Mouse (Mus musculus): ENCODE measurements around the gene Ccdc153. TPM values are rescaled to one million over a fixed set of nuclear protein-coding genes. Genes with fewer than 3 reads are reported as not detected.

Gene Ccdc153
- polyA plus RNA-seq, 1 experiment from 2014 or later, result not detected

- Histone ChIP-seq H3K27me3 (no peaks in the 10 kb centered on the region), H3K4me1 (replicated peaks) (no peaks in the 10 kb centered on the region), H3K36me3 (peaks cover 18% of the 10 kb centered on the region; the same call in 1 of the 2 replicates), H3K4me2 (no peak overlapping the region), H3K9ac (replicated peaks) (no peak overlapping the region), H3K9me3 (no peaks in the 10 kb centered on the region), H3K4me3 (replicated peaks) (no peak overlapping the region), H3K27ac (no peak overlapping the region)
- ATAC-seq (ENCODE audit: insufficient number of reproducible peaks, insufficient read depth, low FRiP score, low TSS enrichment, low read depth), result no peak
- WGBS, result 97% methylated on average over 14 of the region's 14 CpGs
These were observed 26.9 kb upstream of the Ccdc153 start for GRCm38 (mm10) chr9:44213538-44213937.

GRCm38 (mm10) chr9:44225993-44226392 is 14.5 kb upstream of the Ccdc153 start:
- Histone ChIP-seq H3K27ac (no peak overlapping the region), H3K4me1 (replicated peaks) (peaks cover 9% of the 10 kb centered on the region), H3K36me3 (peaks cover 4% of the 10 kb centered on the region), H3K9ac (replicated peaks) (no peak overlapping the region), H3K4me3 (replicated peaks) (no peak overlapping the region), H3K27me3 (no peaks in the 10 kb centered on the region), H3K4me2 (no peak overlapping the region), H3K9me3 (no peaks in the 10 kb centered on the region)
- no peak for ATAC-seq (ENCODE audit: insufficient number of reproducible peaks, insufficient read depth, low FRiP score, low TSS enrichment, low read depth)
- WGBS, result 69% methylated on average over 6 of the region's 6 CpGs

DNA sequence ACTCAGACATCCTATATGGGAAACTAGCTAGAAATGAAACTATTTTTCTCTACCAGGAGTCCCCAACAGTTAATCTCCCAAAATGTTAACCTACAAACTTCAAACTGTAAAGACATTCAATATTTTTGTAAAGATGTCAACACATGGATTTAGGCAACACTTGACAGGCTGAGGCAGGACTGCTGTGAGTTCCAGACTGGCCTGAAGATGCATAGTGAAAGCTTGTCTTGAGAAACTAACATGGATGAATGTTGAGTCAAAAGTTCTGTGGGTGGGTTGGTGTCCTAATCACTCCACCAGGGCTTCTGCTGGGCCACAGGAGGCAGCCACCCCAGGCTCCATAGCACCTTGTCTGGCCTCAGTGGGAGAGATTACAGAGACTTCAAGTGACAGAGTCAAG is 8.9 kb upstream of the Ccdc153 start:
- Histone ChIP-seq H3K4me3 (replicated peaks) (peak overlapping the region; percentile 84; the same call in 1 of the 2 replicates), H3K9ac (replicated peaks) (0 out of 2 replicates have a peak overlapping the region, but pooled peaks have one; percentile 8), H3K36me3 (peaks cover 4% of the 10 kb centered on the region), H3K9me3 (no peaks in the 10 kb centered on the region), H3K27me3 (no peaks in the 10 kb centered on the region), H3K4me2 (peak overlapping the region; percentile 78), H3K4me1 (replicated peaks) (peaks cover 21% of the 10 kb centered on the region), H3K27ac (no peak overlapping the region)
- ATAC-seq (ENCODE audit: insufficient number of reproducible peaks, insufficient read depth, low FRiP score, low TSS enrichment, low read depth), result no peak

DNA sequence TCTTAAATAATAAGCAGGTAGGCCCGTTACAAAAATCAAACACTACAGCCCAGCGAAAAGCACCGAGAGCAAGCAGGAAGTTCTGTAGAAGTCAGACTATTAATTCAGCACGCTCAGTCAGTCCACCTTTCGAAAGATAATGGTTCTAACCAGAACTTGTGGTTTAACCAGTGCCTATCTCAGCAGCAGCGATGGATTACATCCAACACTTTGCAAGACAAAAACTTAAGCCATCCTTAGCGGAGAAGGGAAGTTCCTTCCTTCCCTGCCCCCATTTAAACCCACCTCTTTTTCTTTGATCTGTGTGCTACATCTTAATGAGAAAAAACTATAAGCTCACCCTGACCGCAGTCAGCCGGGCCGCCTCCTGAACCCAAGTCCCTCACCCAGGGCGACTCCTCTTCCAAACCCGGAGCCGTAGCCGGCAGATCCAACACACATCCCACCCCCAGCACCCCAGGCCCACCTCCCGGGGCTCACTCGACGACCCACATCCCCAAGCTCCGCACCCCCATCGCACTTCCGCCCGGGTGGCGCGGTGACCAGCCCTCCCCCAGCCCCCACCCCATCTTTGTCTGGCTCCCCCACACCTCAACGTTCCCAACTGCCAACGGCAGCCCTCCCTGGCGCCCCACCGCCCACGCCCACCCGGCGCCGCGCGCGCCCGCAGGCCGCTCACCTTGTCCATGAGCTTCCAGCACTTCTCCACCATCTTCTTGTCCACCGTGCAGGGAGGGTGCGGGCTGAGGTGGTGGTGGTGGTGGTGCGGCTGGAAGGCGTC is 7.3 kb upstream of the Ccdc153 start:
- Histone ChIP-seq H3K36me3 (peaks cover under 1% of the 10 kb centered on the region; the same call in 1 of the 2 replicates), H3K27ac (peak overlapping the region; percentile 96), H3K9me3 (no peaks in the 10 kb centered on the region), H3K4me1 (replicated peaks) (peaks cover 25% of the 10 kb centered on the region), H3K4me3 (replicated peaks) (peak overlapping the region; percentile 84), H3K9ac (replicated peaks) (peak overlapping the region; percentile 86), H3K27me3 (no peaks in the 10 kb centered on the region), H3K4me2 (peak overlapping the region; percentile 78)
- under 1% methylated on average over 40 of the region's 40 CpGs for WGBS
- peak; percentile 82 for ATAC-seq (ENCODE audit: insufficient number of reproducible peaks, insufficient read depth, low FRiP score, low TSS enrichment, low read depth)

GRCm38 (mm10) chr9:44233802-44234478 is 6.5 kb upstream of the Ccdc153 start, which contains the start of gene Cbl:
Gene Cbl (minus strand): TSS chr9:44234049.
- under 1% methylated on average over 76 of the region's 76 CpGs for WGBS
- peak; percentile 91 for ATAC-seq (ENCODE audit: insufficient number of reproducible peaks, insufficient read depth, low FRiP score, low TSS enrichment, low read depth)
- H3K9me3 ChIP-seq, result no peaks in the 10 kb centered on the region
- H3K36me3 ChIP-seq, result no peaks in the 10 kb centered on the region
- peak within 1 kb of the TSS; percentile 84 for H3K4me3 ChIP-seq (replicated peaks)
- H3K9ac ChIP-seq (replicated peaks), result peak within 1 kb of the TSS; percentile 86
- no peaks in the 10 kb centered on the region for H3K27me3 ChIP-seq
- H3K4me2 ChIP-seq, result peak within 1 kb of the TSS; percentile 78
- H3K4me1 ChIP-seq (replicated peaks), result peaks cover 25% of the 10 kb centered on the region
- peak within 1 kb of the TSS; percentile 96 for H3K27ac ChIP-seq

DNA sequence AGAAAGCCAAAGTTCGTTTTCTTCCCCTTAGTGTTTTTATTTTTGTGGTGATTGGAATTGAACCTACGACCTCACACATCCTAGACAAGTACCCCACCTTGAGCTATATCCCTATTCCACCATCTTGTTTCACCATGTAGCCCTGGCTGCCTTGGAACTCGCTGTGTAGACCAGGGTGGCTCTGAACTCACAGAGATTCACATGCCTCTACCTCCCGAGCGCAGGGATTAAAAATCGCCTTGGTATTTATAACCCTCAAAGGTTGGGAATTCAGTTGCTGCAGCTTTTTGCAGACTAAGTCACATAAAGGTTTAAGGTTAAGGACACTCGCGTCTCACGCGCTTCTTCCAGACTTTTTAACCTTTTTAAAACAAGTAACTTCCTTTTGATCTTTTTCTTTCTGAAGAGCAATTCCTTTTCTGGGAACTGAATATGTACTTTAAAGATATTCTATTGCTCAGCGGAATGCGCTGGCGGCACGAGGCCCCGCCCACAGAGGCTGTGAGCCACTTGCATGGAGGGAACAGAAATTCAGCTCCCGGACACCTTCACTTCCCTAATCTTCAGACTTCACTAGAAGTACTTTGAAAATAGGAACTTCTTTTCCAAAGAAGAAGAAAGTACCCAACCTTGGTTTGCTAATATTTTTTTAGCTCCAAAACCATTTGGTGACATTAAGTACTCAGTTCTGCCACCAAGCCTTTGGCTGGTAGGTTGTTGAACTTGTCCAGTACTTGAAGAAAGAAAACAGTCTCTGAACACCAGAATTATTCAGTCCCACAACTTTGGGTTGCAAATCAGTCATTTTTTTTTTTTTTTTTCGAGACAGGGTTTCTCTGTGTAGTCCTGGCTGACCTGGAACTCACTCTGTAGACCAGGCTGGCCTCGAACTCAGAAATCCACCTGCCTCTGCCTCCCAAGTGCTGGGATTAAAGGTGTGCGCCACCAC is 5.7 kb upstream of the Ccdc153 start:
- Histone ChIP-seq H3K27ac (0 out of 2 replicates have a peak overlapping the region, but pooled peaks have one; percentile 50), H3K9ac (replicated peaks) (peak overlapping the region; percentile 42; the same call in 1 of the 2 replicates), H3K36me3 (no peaks in the 10 kb centered on the region)

GRCm38 (mm10) chr9:44236601-44237000 is 3.9 kb upstream of the Ccdc153 start:
- no peak overlapping the region for H3K27ac ChIP-seq
- no peak for ATAC-seq (ENCODE audit: insufficient number of reproducible peaks, insufficient read depth, low FRiP score, low TSS enrichment, low read depth)
- 56% methylated on average over 4 of the region's 4 CpGs for WGBS
- no peak overlapping the region for H3K4me3 ChIP-seq (replicated peaks)
- peaks cover 6% of the 10 kb centered on the region; the same call in 1 of the 2 replicates for H3K27me3 ChIP-seq
- H3K36me3 ChIP-seq, result no peaks in the 10 kb centered on the region
- H3K9me3 ChIP-seq, result no peaks in the 10 kb centered on the region
- no peak overlapping the region for H3K9ac ChIP-seq (replicated peaks)
- H3K4me1 ChIP-seq (replicated peaks), result peaks cover 22% of the 10 kb centered on the region
- H3K4me2 ChIP-seq, result no peak overlapping the region

More for the DNA sequence above, 5.7 kb upstream of the Ccdc153 start:
- Histone ChIP-seq H3K4me2 (peak overlapping the region; percentile 78), H3K4me1 (replicated peaks) (peaks cover 25% of the 10 kb centered on the region), H3K4me3 (replicated peaks) (peak overlapping the region; percentile 84), H3K9me3 (no peaks in the 10 kb centered on the region), H3K27me3 (no peaks in the 10 kb centered on the region)
- no peak for ATAC-seq (ENCODE audit: insufficient number of reproducible peaks, insufficient read depth, low FRiP score, low TSS enrichment, low read depth)
- WGBS, result 28% methylated on average over 19 of the region's 19 CpGs

- Histone ChIP-seq H3K9ac (replicated peaks) (0 out of 2 replicates have a peak overlapping the region, but pooled peaks have one; percentile 40), H3K4me1 (replicated peaks) (peaks cover 17% of the 10 kb centered on the region), H3K27me3 (peaks cover 6% of the 10 kb centered on the region; the same call in 1 of the 2 replicates), H3K27ac (no peak overlapping the region), H3K36me3 (no peaks in the 10 kb centered on the region), H3K9me3 (no peaks in the 10 kb centered on the region), H3K4me2 (no peak overlapping the region), H3K4me3 (replicated peaks) (no peak overlapping the region)
- ATAC-seq (ENCODE audit: insufficient number of reproducible peaks, insufficient read depth, low FRiP score, low TSS enrichment, low read depth), result no peak
- 60% methylated on average over 4 of the region's 4 CpGs for WGBS
These were observed 3.3 kb upstream of the Ccdc153 start for GRCm38 (mm10) chr9:44237128-44237527.

- Histone ChIP-seq H3K36me3 (no peaks in the 10 kb centered on the region), H3K4me3 (replicated peaks) (no peak overlapping the region), H3K27ac (no peak overlapping the region), H3K27me3 (peaks cover 9% of the 10 kb centered on the region; the same call in 1 of the 2 replicates), H3K9ac (replicated peaks) (no peak overlapping the region), H3K4me1 (replicated peaks) (peaks cover 8% of the 10 kb centered on the region; the same call in 1 of the 2 replicates), H3K9me3 (no peaks in the 10 kb centered on the region), H3K4me2 (no peak overlapping the region)
- 77% methylated on average over 17 of the region's 17 CpGs for WGBS
- ATAC-seq (ENCODE audit: insufficient number of reproducible peaks, insufficient read depth, low FRiP score, low TSS enrichment, low read depth), result no peak
These were observed 1.8 kb upstream of the Ccdc153 start for GRCm38 (mm10) chr9:44238501-44239190.

- H3K4me2 ChIP-seq, result no peak overlapping the region
- no peak for ATAC-seq (ENCODE audit: insufficient number of reproducible peaks, insufficient read depth, low FRiP score, low TSS enrichment, low read depth)
- WGBS, result 14% methylated on average over 5 of the region's 5 CpGs
These were observed 1.0 kb upstream of the Ccdc153 start for GRCm38 (mm10) chr9:44239447-44239846.

More at GRCm38 (mm10) chr9:44239447-44239846, 1.0 kb upstream of the Ccdc153 start:
- H3K27ac ChIP-seq, result no peak overlapping the region
- no peaks in the 10 kb centered on the region for H3K9me3 ChIP-seq
- H3K36me3 ChIP-seq, result no peaks in the 10 kb centered on the region
- peaks cover 10% of the 10 kb centered on the region; the same call in 1 of the 2 replicates for H3K27me3 ChIP-seq
- H3K4me3 ChIP-seq (replicated peaks), result no peak overlapping the region
- H3K4me1 ChIP-seq (replicated peaks), result peaks cover 7% of the 10 kb centered on the region; the same call in 1 of the 2 replicates
- no peak overlapping the region for H3K9ac ChIP-seq (replicated peaks)

All from limb, embryonic 12.5 days (tissue).